Mouse (Mus musculus) heart, adult 11 months (tissue): ENCODE data around the gene Gm49388.

Experiments
- DNase-seq: peaks from one replicate; pipeline ENCODE4 v3.0.0; 2022

Gm49388 gene

DNA sequence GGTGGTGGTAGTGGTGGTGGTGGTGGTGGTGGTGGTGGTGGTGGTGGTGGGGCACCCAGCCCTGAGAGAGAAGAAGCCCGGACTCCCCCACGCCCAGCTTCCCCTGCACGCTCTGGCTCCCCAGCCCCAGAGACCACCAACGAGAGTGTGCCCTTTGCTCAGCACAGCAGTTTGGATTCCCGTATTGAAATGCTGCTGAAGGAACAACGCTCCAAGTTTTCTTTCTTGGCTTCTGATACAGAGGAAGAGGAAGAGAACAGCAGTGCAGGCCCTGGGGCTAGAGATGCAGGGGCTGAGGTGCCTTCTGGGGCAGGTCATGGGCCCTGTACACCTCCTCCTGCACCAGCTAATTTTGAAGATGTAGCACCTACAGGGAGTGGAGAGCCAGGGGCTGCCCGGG, at the start of gene Gm49388:
TSS of gene Gm49388 (plus strand) at position 301 of the 400 bp plus-strand sequence.
- DNase-seq = no peak

- peak; percentile 96 for DNase-seq
These were observed 40.9 kb upstream of the Gm49388 start, which contains the start of gene Fbxl19 for GRCm38 (mm10) chr7:127744366-127745045. Gene Fbxl19, plus strand, starts transcription at chr7:127744543.

GRCm38 (mm10) chr7:127745251-127745651, 40.2 kb upstream of the Gm49388 start:
- DNase-seq = peak; percentile 100

- peak; percentile 100 for DNase-seq
These were observed 39.5 kb upstream of the Gm49388 start for GRCm38 (mm10) chr7:127745652-127746493.

GRCm38 (mm10) chr7:127746494-127747491, 38.6 kb upstream of the Gm49388 start:
- DNase-seq = peak; percentile 97

DNA sequence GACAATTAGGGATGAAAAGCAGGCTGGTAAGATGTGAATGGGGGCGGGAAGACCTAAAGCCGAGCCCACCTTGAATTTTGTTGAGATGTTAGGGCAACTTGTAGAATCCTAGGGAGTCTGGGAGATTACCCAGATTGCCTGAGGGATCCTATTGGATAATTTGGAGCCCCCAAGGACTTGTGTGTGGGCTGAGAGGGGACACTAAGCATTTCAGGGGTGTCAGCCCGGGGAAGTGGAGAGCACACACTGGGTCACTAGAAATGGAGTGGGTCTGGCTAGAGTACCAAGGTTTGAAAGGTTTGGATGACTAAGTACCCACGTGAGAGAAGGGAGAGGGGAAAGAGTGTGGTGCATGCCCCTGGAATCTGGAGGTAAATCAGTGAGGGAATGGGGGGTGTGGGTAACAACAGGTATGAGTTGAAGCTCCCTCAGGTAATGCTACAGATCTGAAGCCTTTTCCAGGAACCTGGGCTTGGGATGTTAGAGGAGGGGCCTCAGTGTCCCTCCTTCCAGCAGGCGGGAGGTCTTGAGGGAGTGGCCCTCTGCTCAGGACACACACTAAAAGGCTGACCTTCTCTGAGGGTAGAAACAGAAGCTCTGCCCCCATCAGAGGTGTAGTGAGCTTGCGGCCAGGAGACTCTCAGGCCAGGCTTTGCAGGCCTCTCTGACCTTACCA, 37.7 kb upstream of the Gm49388 start:
- peak; percentile 92 for DNase-seq

GRCm38 (mm10) chr7:127748235-127748560, 37.2 kb upstream of the Gm49388 start:
- DNase-seq = no peak

- peak; percentile 91 for DNase-seq
These were observed 35.0 kb upstream of the Gm49388 start for GRCm38 (mm10) chr7:127750131-127751127.

- DNase-seq = peak; percentile 84
These were observed 33.8 kb upstream of the Gm49388 start for GRCm38 (mm10) chr7:127751619-127752018.

DNA sequence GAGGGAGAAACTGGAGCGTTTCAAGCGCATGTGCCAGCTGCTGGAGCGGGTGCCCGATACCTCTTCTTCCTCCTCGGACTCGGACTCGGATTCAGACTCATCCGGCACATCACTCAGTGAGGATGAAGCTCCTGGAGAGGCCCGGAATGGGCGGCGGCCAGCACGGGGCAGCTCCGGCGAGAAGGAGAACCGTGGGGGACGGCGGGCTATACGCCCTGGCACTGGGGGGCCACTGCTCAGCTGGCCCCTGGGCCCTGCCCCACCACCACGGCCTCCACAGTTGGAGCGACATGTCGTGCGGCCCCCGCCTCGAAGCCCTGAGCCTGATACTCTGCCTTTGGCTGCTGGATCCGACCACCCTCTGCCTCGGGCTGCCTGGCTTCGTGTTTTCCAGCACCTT, 33.3 kb upstream of the Gm49388 start:
- peak; percentile 90 for DNase-seq

GRCm38 (mm10) chr7:127753158-127753557, 32.2 kb upstream of the Gm49388 start:
- DNase-seq = no peak

- DNase-seq = no peak
These were observed 31.7 kb upstream of the Gm49388 start for GRCm38 (mm10) chr7:127753741-127754140.

- no peak for DNase-seq
These were observed 25.7 kb upstream of the Gm49388 start for GRCm38 (mm10) chr7:127759716-127760115.

- no peak for DNase-seq
These were observed 24.9 kb upstream of the Gm49388 start for GRCm38 (mm10) chr7:127760478-127760877.

GRCm38 (mm10) chr7:127761026-127761425, 24.4 kb upstream of the Gm49388 start:
- DNase-seq = peak; percentile 97

DNA sequence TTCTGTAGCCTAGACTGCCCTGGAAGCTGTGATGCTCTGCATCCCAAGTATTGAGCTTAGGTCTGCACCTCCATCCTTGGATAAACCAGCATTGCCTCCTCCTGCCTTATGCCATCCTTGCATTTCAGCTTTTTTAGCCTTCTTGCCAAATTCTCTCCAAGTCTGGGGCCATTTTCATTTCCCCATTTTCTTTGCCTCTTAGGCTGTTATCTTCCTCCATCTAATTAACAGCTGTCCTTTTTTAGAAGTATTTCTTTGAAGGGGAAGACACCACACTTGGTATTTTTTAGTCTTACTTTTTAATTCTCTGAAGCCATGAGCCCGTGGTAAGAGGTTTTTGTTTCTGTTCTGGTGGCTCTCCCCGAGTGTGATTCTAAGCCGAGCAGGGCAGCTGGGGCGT, 21.8 kb upstream of the Gm49388 start:
- no peak for DNase-seq

DNA sequence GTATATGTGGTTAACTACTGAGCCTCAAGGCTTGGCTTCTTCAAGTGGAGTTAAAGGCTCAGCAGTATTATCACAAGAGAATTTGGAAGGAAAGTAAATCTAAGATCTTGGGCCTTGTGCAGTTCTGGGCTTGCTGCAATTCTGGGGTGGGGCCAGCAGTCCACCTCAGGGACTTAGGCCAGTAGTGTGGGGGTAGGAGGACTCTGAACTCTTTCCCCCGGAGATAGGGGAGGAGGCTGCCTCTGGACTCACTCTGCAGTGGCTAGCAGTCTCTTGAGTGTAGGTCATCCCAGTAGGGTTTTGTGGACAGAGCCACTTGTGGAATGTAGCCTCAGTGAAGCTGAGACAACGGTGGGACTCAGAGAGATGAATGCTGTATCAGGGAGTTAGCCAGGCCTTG, 19.7 kb upstream of the Gm49388 start:
- DNase-seq = no peak

- no peak for DNase-seq
These were observed 18.4 kb upstream of the Gm49388 start for GRCm38 (mm10) chr7:127766851-127767609.

DNA sequence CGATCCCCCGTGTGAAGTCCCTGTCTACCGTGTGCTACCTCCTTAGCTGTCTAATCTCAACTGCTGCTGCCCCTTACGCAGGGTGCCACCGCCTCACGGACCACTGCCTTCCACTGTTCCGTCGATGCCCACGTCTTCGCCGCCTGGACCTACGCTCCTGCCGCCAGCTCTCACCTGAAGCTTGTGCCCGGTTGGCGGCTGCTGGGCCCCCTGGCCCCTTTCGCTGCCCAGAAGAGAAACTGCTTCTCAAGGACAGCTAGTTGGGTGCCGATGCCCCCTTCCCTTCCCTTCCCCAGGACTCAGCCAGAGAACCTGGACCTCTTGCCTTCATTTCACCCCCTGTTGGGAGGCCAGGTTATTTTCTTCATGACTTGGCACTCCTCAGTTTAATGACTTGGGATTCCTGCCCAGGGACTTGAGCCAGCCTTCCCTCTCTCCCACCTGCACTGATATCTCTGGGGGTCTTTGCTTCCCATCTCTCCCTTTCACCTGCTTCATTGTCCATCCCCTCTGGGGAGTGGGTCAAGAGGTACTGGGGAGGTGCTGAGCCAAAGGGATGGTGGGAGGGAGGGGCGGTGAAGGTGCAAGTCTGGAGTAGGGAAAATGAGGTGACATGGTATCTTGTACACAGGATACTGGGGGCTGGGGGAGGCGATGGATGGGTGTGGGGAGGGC, 17.6 kb upstream of the Gm49388 start:
- peak; percentile 97 for DNase-seq
